Mouse (Mus musculus) cortical plate, adult 2 months (tissue): ENCODE measurements around the gene Zdhhc19. TPM values are rescaled to one million over a fixed set of nuclear protein-coding genes. Genes with fewer than 3 reads are reported as not detected.

Experiments
- H3K27ac ChIP-seq: fragments of 200-500 bp; 2 replicates; pipeline ENCODE4 v1.5.1; 2012; ENCODE audit warnings: low read length, control low read depth, inconsistent platforms; ENCODE audit not compliant: insufficient read depth
- H3K4me1 ChIP-seq: fragments of 200-500 bp; 2 replicates; pipeline ENCODE4 v1.6.1; 2011; ENCODE audit warnings: low read length; ENCODE audit not compliant: control insufficient read depth, insufficient read depth
- H3K4me3 ChIP-seq: fragments of 200-500 bp; 2 replicates; pipeline ENCODE4 v1.5.1; 2011; ENCODE audit warnings: mild to moderate bottlenecking, low read length, control low read depth; ENCODE audit not compliant: insufficient read depth
- CTCF ChIP-seq: fragments of 200-500 bp; IDR thresholded peaks from 2 replicates; pipeline ENCODE4 v1.5.1; 2011; ENCODE audit warnings: mild to moderate bottlenecking, control low read depth, low read length; ENCODE audit not compliant: insufficient read depth; ENCODE audit errors: extremely low read depth
- POLR2A ChIP-seq: fragments of 200-500 bp; IDR thresholded peaks from 2 replicates; pipeline ENCODE4 v1.6.1; 2011; ENCODE audit warnings: mild to moderate bottlenecking, low read length, control low read depth; ENCODE audit not compliant: insufficient read depth; ENCODE audit errors: extremely low read depth
- polyA plus RNA-seq: library from polyadenylated mRNA; depleted of rRNA; stranded (reverse); fragments of >200 nt; gene quantifications from 2 replicates; pipeline ENCODE4 v1.2.3, GENCODE M21; 2012

Zdhhc19 gene
- polyA plus RNA-seq, 1 experiment: not detected

DNA sequence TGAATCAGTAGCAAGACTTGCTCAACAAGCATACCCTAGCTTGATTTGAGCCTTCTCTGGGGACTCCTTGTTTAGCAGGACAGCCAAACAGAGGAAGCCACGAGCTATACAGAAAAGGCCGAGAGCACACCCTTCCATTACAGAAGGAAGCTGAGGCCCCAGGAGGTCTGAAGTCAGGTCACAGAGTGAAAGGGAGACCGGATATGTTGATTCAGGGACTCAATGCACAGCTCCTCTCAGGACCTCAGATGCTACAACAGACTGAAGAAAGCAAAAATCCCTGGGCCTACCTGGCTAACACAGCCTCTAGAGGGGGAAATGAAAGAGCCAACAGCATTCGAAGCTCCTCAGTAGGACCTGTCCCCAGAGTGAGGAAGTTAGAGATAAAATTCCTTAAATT is 71.2 kb downstream of the Zdhhc19 start:
- Histone ChIP-seq H3K4me3 (no peak overlapping the region), H3K27ac (no peak overlapping the region), H3K4me1 (no peaks in the 10 kb centered on the region)
- TF ChIP-seq POLR2A (no peak), CTCF (no peak)

DNA sequence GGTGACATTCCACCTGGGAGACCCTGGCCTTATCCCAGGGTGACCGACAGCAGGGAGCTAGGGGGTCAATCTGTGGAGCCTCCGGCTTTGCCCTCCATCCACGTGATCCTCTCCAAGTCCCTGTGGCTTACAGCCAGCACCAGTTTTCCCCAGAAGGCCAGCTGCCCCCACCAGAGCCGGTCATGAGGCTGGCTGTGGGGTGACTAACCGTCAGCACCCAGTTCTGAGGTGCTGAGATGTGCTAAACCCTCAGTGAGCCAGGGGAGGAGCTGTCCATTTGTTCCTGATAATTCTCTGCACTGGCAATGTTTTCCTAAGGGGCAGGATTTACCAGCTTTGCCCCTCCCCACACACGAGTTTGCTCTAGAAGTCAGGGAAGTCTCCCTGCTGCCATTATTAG is 72.3 kb downstream of the Zdhhc19 start:
- Histone ChIP-seq H3K4me1 (no peaks in the 10 kb centered on the region), H3K4me3 (no peak overlapping the region), H3K27ac (no peak overlapping the region)
- TF ChIP-seq POLR2A (no peak), CTCF (no peak)

- H3K4me1 ChIP-seq: no peaks in the 10 kb centered on the region
- no peak for TF ChIP-seq CTCF
- no peak for TF ChIP-seq POLR2A
- no peak overlapping the region for H3K4me3 ChIP-seq
- no peak overlapping the region for H3K27ac ChIP-seq
Measured at GRCm38 (mm10) chr16:32570042-32570441, 74.0 kb downstream of the Zdhhc19 start.

- Histone ChIP-seq H3K27ac (no peak overlapping the region), H3K4me1 (no peaks in the 10 kb centered on the region), H3K4me3 (no peak overlapping the region)
- TF ChIP-seq CTCF: no peak
Measured at GRCm38 (mm10) chr16:32572528-32572927, 76.5 kb downstream of the Zdhhc19 start.

- H3K27ac ChIP-seq: no peak overlapping the region
- H3K4me1 ChIP-seq: no peaks in the 10 kb centered on the region
- H3K4me3 ChIP-seq: no peak overlapping the region
- no peak for TF ChIP-seq POLR2A
- no peak for TF ChIP-seq CTCF
Measured at GRCm38 (mm10) chr16:32586482-32586881, 90.4 kb downstream of the Zdhhc19 start.

GRCm38 (mm10) chr16:32588568-32588967 is 92.5 kb downstream of the Zdhhc19 start:
- H3K4me3 ChIP-seq: no peak overlapping the region
- H3K4me1 ChIP-seq: no peaks in the 10 kb centered on the region
- TF ChIP-seq POLR2A: no peak
- TF ChIP-seq CTCF: no peak
- no peak overlapping the region for H3K27ac ChIP-seq

GRCm38 (mm10) chr16:32591521-32591920 is 95.5 kb downstream of the Zdhhc19 start:
- Histone ChIP-seq H3K4me3 (no peak overlapping the region), H3K27ac (no peak overlapping the region), H3K4me1 (no peaks in the 10 kb centered on the region)
- no peak for TF ChIP-seq CTCF
- TF ChIP-seq POLR2A: no peak

GRCm38 (mm10) chr16:32593283-32593805 is 97.3 kb downstream of the Zdhhc19 start:
- Histone ChIP-seq H3K4me3 (no peak overlapping the region), H3K27ac (no peak overlapping the region), H3K4me1 (peaks cover 3% of the 10 kb centered on the region)
- TF ChIP-seq POLR2A: no peak
- TF ChIP-seq CTCF: no peak

DNA sequence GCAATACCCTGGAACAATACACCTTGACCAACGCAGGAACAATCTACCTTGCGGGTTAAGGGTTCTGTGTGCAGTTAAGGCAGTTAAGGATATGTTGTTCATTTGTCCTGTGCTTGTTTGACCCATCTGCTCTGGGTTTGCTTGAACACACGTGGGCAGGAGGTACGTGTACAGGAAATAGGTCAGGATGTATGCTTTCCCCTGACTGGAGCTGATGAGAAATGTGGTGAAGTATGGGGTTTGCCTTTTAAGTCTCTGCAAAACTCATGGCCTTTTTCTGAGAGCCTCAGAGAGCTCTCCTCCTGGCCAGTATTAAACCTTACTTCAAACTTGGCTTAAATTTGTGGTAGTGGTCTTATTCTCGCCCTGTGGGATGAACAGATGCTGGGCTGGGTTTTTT is 97.9 kb downstream of the Zdhhc19 start:
- Histone ChIP-seq H3K4me3 (no peak overlapping the region), H3K4me1 (peaks cover 3% of the 10 kb centered on the region), H3K27ac (no peak overlapping the region)
- no peak for TF ChIP-seq POLR2A
- no peak for TF ChIP-seq CTCF

DNA sequence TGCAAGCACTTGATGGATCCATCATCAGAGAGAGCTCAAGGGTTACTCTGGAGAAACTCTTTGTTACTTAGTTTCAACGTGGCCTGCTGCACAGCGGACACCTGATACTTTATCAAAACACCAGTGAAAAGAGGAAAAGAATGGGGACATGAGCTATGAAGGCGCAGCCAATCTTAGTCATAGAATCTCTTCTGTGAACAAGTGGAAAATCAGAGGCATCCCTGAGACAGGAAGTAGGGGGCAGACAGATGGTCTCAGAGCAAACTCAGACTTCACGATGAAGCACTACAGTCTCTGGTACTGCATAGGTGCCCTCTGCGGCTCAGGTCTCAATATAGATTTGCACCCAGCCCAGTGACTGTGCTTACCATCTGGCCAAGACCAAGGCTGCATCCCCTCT is 98.6 kb downstream of the Zdhhc19 start:
- TF ChIP-seq CTCF (no peak), POLR2A (no peak)
- Histone ChIP-seq H3K4me1 (peaks cover 3% of the 10 kb centered on the region), H3K4me3 (no peak overlapping the region), H3K27ac (no peak overlapping the region)

GRCm38 (mm10) chr16:32595142-32595855 is 99.2 kb downstream of the Zdhhc19 start:
- Histone ChIP-seq H3K27ac (no peak overlapping the region), H3K4me1 (peaks cover 3% of the 10 kb centered on the region), H3K4me3 (no peak overlapping the region)
- no peak for TF ChIP-seq POLR2A
- TF ChIP-seq CTCF: no peak
